Mouse (Mus musculus) MEL (cell line): ENCODE results near the gene Dnttip2. TPM values are rescaled to one million over a fixed set of nuclear protein-coding genes. Genes with fewer than 3 reads are reported as not detected.

Source experiments
- DNase-seq: peaks from one replicate; pipeline ENCODE4 v3.0.0; 2011; ENCODE audit warnings: low read depth, low spot score
- H3K27ac ChIP-seq: 2 replicates; pipeline ENCODE4 v1.5.1; 2012; ENCODE audit warnings: low read depth, mild to moderate bottlenecking, control low read depth, low read length, moderate library complexity; ENCODE audit not compliant: control insufficient read depth
- H3K27me3 ChIP-seq, 2 experiments: fragments of 150-350 bp in 1 of 2; sonication (generic) in 1 of 2; 2 replicates each; pipeline ENCODE4 v1.6.1; 2012; ENCODE audit warnings: low read length in 2 of 2, mild to moderate bottlenecking in 2 of 2, improper control_type of control experiment in 1 of 2, moderate library complexity in 1 of 2; ENCODE audit not compliant: insufficient read depth in 2 of 2, control insufficient read depth in 1 of 2
- H3K36me3 ChIP-seq, 2 experiments: 2 replicates each; pipeline ENCODE4 v1.6.1; 2012 to 2014; ENCODE audit warnings: low read length in 2 of 2, improper control_type of control experiment in 1 of 2, inconsistent platforms in 1 of 2, mild to moderate bottlenecking in 1 of 2; ENCODE audit not compliant: insufficient read depth in 2 of 2, control insufficient read depth in 1 of 2
- H3K4me1 ChIP-seq, 2 experiments: fragments of 150-350 bp in 1 of 2; sonication (generic) in 1 of 2; 2 replicates each; pipeline ENCODE4 v1.6.1; 2012; ENCODE audit warnings: low read length in 2 of 2, improper control_type of control experiment in 1 of 2, mild to moderate bottlenecking in 1 of 2; ENCODE audit not compliant: insufficient read depth in 2 of 2, control insufficient read depth in 1 of 2
- H3K4me3 ChIP-seq, 2 experiments: fragments of 150-350 bp in 1 of 2; sonication (generic) in 1 of 2; 2 replicates each; pipeline ENCODE4 v1.5.1; 2012; ENCODE audit warnings: low read depth in 2 of 2, low read length in 2 of 2, mild to moderate bottlenecking in 2 of 2, moderate library complexity in 2 of 2, control low read depth in 1 of 2, improper control_type of control experiment in 1 of 2; ENCODE audit not compliant: control insufficient read depth in 1 of 2, insufficient read depth in 1 of 2
- H3K79me2 ChIP-seq: 2 replicates; pipeline ENCODE4 v1.6.1; 2012; ENCODE audit warnings: mild to moderate bottlenecking, low read length, moderate library complexity; ENCODE audit not compliant: control insufficient read depth, poor library complexity, insufficient read depth
- H3K9ac ChIP-seq: 2 replicates; pipeline ENCODE4 v1.6.1; 2012; ENCODE audit warnings: low read depth, mild to moderate bottlenecking, control low read depth, low read length, moderate library complexity; ENCODE audit not compliant: control insufficient read depth, poor library complexity, severe bottlenecking
- H3K9me3 ChIP-seq: fragments of 150-350 bp; sonication (generic); replicated peaks from 2 replicates; pipeline ENCODE4 v1.6.1; 2012; ENCODE audit warnings: mild to moderate bottlenecking, low read length, improper control_type of control experiment, moderate library complexity; ENCODE audit not compliant: insufficient read depth
- BHLHE40 ChIP-seq: IDR thresholded peaks from 2 replicates; pipeline ENCODE4 v1.6.1; 2012; ENCODE audit warnings: low read depth, mild to moderate bottlenecking, inconsistent platforms, low read length, improper control_type of control experiment, borderline replicate concordance
- CHD1 ChIP-seq: IDR thresholded peaks from 2 replicates; pipeline ENCODE4 v1.6.1; 2012; ENCODE audit warnings: low read depth, mild to moderate bottlenecking, inconsistent platforms, low read length, improper control_type of control experiment
- CHD2 ChIP-seq: IDR thresholded peaks from 2 replicates; pipeline ENCODE4 v1.6.1; 2011; ENCODE audit warnings: low read length, improper control_type of control experiment
- CTCF ChIP-seq, 3 experiments: IDR thresholded peaks in 2 of 3; conservative IDR thresholded peaks in 1 of 3; 2 replicates each; pipeline ENCODE4 v1.5.1; 2011 to 2012; ENCODE audit warnings: low read length in 3 of 3, low read depth in 2 of 3, mild to moderate bottlenecking in 2 of 3, improper control_type of control experiment in 1 of 3, inconsistent platforms in 1 of 3, mixed read lengths in 1 of 3, moderate library complexity in 1 of 3; ENCODE audit not compliant: control insufficient read depth in 1 of 3, insufficient read depth in 1 of 3, poor library complexity in 1 of 3, severe bottlenecking in 1 of 3
- ELF1 ChIP-seq: IDR thresholded peaks from 2 replicates; pipeline ENCODE4 v1.6.1; 2014; ENCODE audit warnings: low read depth, mild to moderate bottlenecking, inconsistent platforms, low read length, improper control_type of control experiment, moderate library complexity
- EP300 ChIP-seq, 2 experiments: IDR thresholded peaks; 2 replicates each; pipeline ENCODE4 v1.6.1; 2011; ENCODE audit warnings: improper control_type of control experiment in 2 of 2, low read length in 2 of 2, low read depth in 1 of 2, mild to moderate bottlenecking in 1 of 2
- ETS1 ChIP-seq: IDR thresholded peaks from 2 replicates; pipeline ENCODE4 v1.6.1; 2012; ENCODE audit warnings: low read depth, mild to moderate bottlenecking, inconsistent platforms, low read length, improper control_type of control experiment, moderate library complexity
- GABPA ChIP-seq: IDR thresholded peaks from 2 replicates; pipeline ENCODE4 v1.6.1; 2012; ENCODE audit warnings: low read depth, mild to moderate bottlenecking, inconsistent platforms, low read length, improper control_type of control experiment, moderate library complexity
- HCFC1 ChIP-seq: IDR thresholded peaks from 2 replicates; pipeline ENCODE4 v1.6.1; 2012; ENCODE audit warnings: low read depth, mild to moderate bottlenecking, inconsistent platforms, low read length, improper control_type of control experiment, moderate library complexity
- JUND ChIP-seq: IDR thresholded peaks from 2 replicates; pipeline ENCODE4 v1.6.1; 2011; ENCODE audit warnings: low read depth, mild to moderate bottlenecking, improper control_type of control experiment, low read length
- KAT2A ChIP-seq: conservative IDR thresholded peaks from 2 replicates; pipeline ENCODE4 v1.6.1; 2012; ENCODE audit warnings: low read depth, low read length, improper control_type of control experiment, inconsistent platforms
- MAFK ChIP-seq: IDR thresholded peaks from 2 replicates; pipeline ENCODE4 v1.6.1; 2011; ENCODE audit warnings: low read depth, mild to moderate bottlenecking, low read length, improper control_type of control experiment, borderline replicate concordance
- MAX ChIP-seq: IDR thresholded peaks from 2 replicates; pipeline ENCODE4 v1.6.1; 2011; ENCODE audit warnings: low read length, improper control_type of control experiment
- MAZ ChIP-seq: IDR thresholded peaks from 2 replicates; pipeline ENCODE4 v1.6.1; 2012; ENCODE audit warnings: low read depth, mild to moderate bottlenecking, inconsistent platforms, low read length, improper control_type of control experiment
- MEF2A ChIP-seq: IDR thresholded peaks from 2 replicates; pipeline ENCODE4 v1.6.1; 2014; ENCODE audit warnings: low read depth, mild to moderate bottlenecking, inconsistent platforms, low read length, improper control_type of control experiment; ENCODE audit not compliant: poor library complexity, insufficient replicate concordance, severe bottlenecking; ENCODE audit errors: extremely low read depth
- MXI1 ChIP-seq: IDR thresholded peaks from 2 replicates; pipeline ENCODE4 v1.6.1; 2011; ENCODE audit warnings: mild to moderate bottlenecking, low read depth, low read length, improper control_type of control experiment
- MYB ChIP-seq: IDR thresholded peaks from 2 replicates; pipeline ENCODE4 v1.6.1; 2011; ENCODE audit warnings: mild to moderate bottlenecking, low read depth, low read length, improper control_type of control experiment
- MYC ChIP-seq: IDR thresholded peaks from 2 replicates; pipeline ENCODE4 v1.6.1; 2011; ENCODE audit warnings: low read depth, mild to moderate bottlenecking, low read length, improper control_type of control experiment, moderate library complexity
- NELFE ChIP-seq: IDR thresholded peaks from 2 replicates; pipeline ENCODE4 v1.6.1; 2011; ENCODE audit warnings: low read depth, low read length, improper control_type of control experiment
- NRF1 ChIP-seq: IDR thresholded peaks from 2 replicates; pipeline ENCODE4 v1.6.1; 2014; ENCODE audit warnings: low read depth, mild to moderate bottlenecking, inconsistent platforms, low read length, improper control_type of control experiment, moderate library complexity; ENCODE audit not compliant: poor library complexity, insufficient read depth, severe bottlenecking
- POLR2A ChIP-seq, 2 experiments: IDR thresholded peaks; 2 replicates each; pipeline ENCODE4 v1.6.1; 2011 to 2012; ENCODE audit warnings: low read length in 2 of 2, mild to moderate bottlenecking in 2 of 2, control low read depth in 1 of 2, improper control_type of control experiment in 1 of 2, low read depth in 1 of 2, moderate library complexity in 1 of 2; ENCODE audit not compliant: control insufficient read depth in 1 of 2, insufficient read depth in 1 of 2, poor library complexity in 1 of 2
- POLR2AphosphoS2 ChIP-seq: IDR thresholded peaks from 2 replicates; pipeline ENCODE4 v1.6.1; 2011; ENCODE audit warnings: low read length, improper control_type of control experiment
- POLR2AphosphoS5 ChIP-seq: IDR thresholded peaks from 2 replicates; pipeline ENCODE4 v1.6.1; 2012; ENCODE audit warnings: low read depth, borderline replicate concordance, mild to moderate bottlenecking, inconsistent platforms, low read length, moderate library complexity, mixed read lengths
- RAD21 ChIP-seq: IDR thresholded peaks from 2 replicates; pipeline ENCODE4 v1.6.1; 2011; ENCODE audit warnings: mild to moderate bottlenecking, low read depth, low read length, improper control_type of control experiment
- RCOR1 ChIP-seq: IDR thresholded peaks from 2 replicates; pipeline ENCODE4 v1.6.1; 2012; ENCODE audit warnings: low read depth, mild to moderate bottlenecking, inconsistent platforms, low read length, improper control_type of control experiment
- SIN3A ChIP-seq: IDR thresholded peaks from 2 replicates; pipeline ENCODE4 v1.6.1; 2012; ENCODE audit warnings: low read length, improper control_type of control experiment, inconsistent platforms
- SMC3 ChIP-seq: IDR thresholded peaks from 2 replicates; pipeline ENCODE4 v1.6.1; 2011; ENCODE audit warnings: low read depth, low read length, improper control_type of control experiment
- TAL1 ChIP-seq: IDR thresholded peaks from 2 replicates; pipeline ENCODE4 v1.6.1; 2012; ENCODE audit warnings: mild to moderate bottlenecking, inconsistent platforms, low read length, moderate library complexity, mixed read lengths
- TBP ChIP-seq: IDR thresholded peaks from 2 replicates; pipeline ENCODE4 v1.8.0; 2011; ENCODE audit warnings: low read depth, low read length, improper control_type of control experiment
- TCF12 ChIP-seq: IDR thresholded peaks from 2 replicates; pipeline ENCODE4 v1.6.1; 2014; ENCODE audit warnings: low read depth, mild to moderate bottlenecking, inconsistent platforms, low read length, improper control_type of control experiment, moderate library complexity
- UBTF ChIP-seq: IDR thresholded peaks from 2 replicates; pipeline ENCODE4 v1.6.1; 2012; ENCODE audit warnings: low read depth, mild to moderate bottlenecking, inconsistent platforms, low read length, improper control_type of control experiment, moderate library complexity, borderline replicate concordance; ENCODE audit not compliant: insufficient read depth
- USF1 ChIP-seq: IDR thresholded peaks from 2 replicates; pipeline ENCODE4 v1.6.1; 2014; ENCODE audit warnings: low read depth, mild to moderate bottlenecking, inconsistent platforms, low read length, improper control_type of control experiment, moderate library complexity
- ZC3H11A ChIP-seq: IDR thresholded peaks from 2 replicates; pipeline ENCODE4 v1.6.1; 2012; ENCODE audit warnings: low read depth, mild to moderate bottlenecking, inconsistent platforms, low read length, improper control_type of control experiment
- ZKSCAN1 ChIP-seq: IDR thresholded peaks from 2 replicates; pipeline ENCODE4 v1.6.1; 2012; ENCODE audit warnings: low read depth, mild to moderate bottlenecking, inconsistent platforms, low read length, improper control_type of control experiment, moderate library complexity
- ZMIZ1 ChIP-seq: IDR thresholded peaks from 2 replicates; pipeline ENCODE4 v1.6.1; 2012; ENCODE audit warnings: low read depth, mild to moderate bottlenecking, inconsistent platforms, low read length, improper control_type of control experiment, moderate library complexity
- ZNF384 ChIP-seq: IDR thresholded peaks from 2 replicates; pipeline ENCODE4 v1.6.1; 2012; ENCODE audit warnings: low read depth, mild to moderate bottlenecking, inconsistent platforms, low read length, improper control_type of control experiment
- polyA plus RNA-seq, 2 experiments: library from polyadenylated mRNA; stranded (reverse) in 1 of 2; unstranded in 1 of 2; fragments of >175 nt in 1 of 2; fragments of >200 nt in 1 of 2; gene quantifications; 2 replicates each; pipeline versions ENCODE4 v1.2.1 to v1.2.4; 2012; ENCODE audit warnings: low replicate concordance in 2 of 2, low read depth in 1 of 2; ENCODE audit not compliant: insufficient read length in 2 of 2, insufficient read depth in 1 of 2, missing spikeins in 1 of 2
- total RNA-seq: library from RNA; depleted of rRNA; stranded (reverse); fragments of 300-350 nt; gene quantifications from 2 replicates; pipeline ENCODE4 v1.2.3, GENCODE M21; 2012

Gene Dnttip2
- total and polyA plus RNA-seq, 3 experiments, result 84.4 to 90.5 TPM; not detected in 1

GRCm38 (mm10) chr3:122245215-122245877, 28.8 kb upstream of the Dnttip2 start, which contains the start of gene Gclm:
TSS of gene Gclm (plus strand) at chr3:122245557.
- Histone ChIP-seq H3K27me3 (no peaks in the 10 kb centered on the region), H3K27ac (peak within 1 kb of the TSS; percentile 71), H3K4me3 (peak within 1 kb of the TSS; percentile 79 to 99), H3K9ac (peak within 1 kb of the TSS; percentile 89), H3K4me1 (peaks cover 12 to 21% of the 10 kb centered on the region in 2 experiments), H3K79me2 (peaks cover 42% of the 10 kb centered on the region), H3K9me3 (no peaks in the 10 kb centered on the region), H3K36me3 (peaks cover 6 to 34% of the 10 kb centered on the region in 2 experiments)
- peak; percentile 95 for DNase-seq
- TF ChIP-seq NRF1 (0 out of 2 replicates have a peak, but pooled peaks have one; percentile 4), BHLHE40 (no peak), NELFE (peak; percentile 76), USF1 (no peak), MYC (no peak), TAL1 (no peak), TBP (0 out of 2 replicates have a peak, but pooled peaks have one; percentile 58), POLR2AphosphoS2 (peak; percentile 66; the same call in 1 of the 2 replicates), ZC3H11A (no peak), MAX (no peak), ZKSCAN1 (no peak), ETS1 (peak; percentile 80), ZNF384 (no peak), KAT2A (no peak; the same call in 1 of the 2 replicates), SMC3 (no peak), MYB (peak; percentile 83), MEF2A (no peak), JUND (no peak), POLR2AphosphoS5 (no peak), RAD21 (no peak), POLR2A (IDR thresholded peaks at IDR 0.05; ENCODE audit: control insufficient read depth in 1 of 2, insufficient read depth in 1 of 2, low read depth in 1 of 2, low read length in 2 of 2, poor library complexity in 1 of 2) (peak in 1 of 2 experiments; percentile 78; a peak in 2 of 4 replicates), CHD2 (no peak), EP300 (IDR thresholded peaks at IDR 0.05; ENCODE audit: low read depth in 1 of 2, low read length in 2 of 2) (peak; percentile 48 to 81; a peak in 3 of 4 replicates), HCFC1 (0 out of 2 replicates have a peak, but pooled peaks have one; percentile 38), CHD1 (no peak), ZMIZ1 (peak; percentile 70), RCOR1 (no peak), MXI1 (peak; percentile 73; the same call in 1 of the 2 replicates), GABPA (peak; percentile 96), MAZ (peak; percentile 19; the same call in 1 of the 2 replicates), UBTF (no peak; the same call in 1 of the 2 replicates), CTCF (IDR thresholded peaks at IDR 0.05 in 2 of 3, conservative IDR thresholded peaks at IDR 0.05 in 1 of 3; ENCODE audit: control insufficient read depth in 1 of 3, insufficient read depth in 1 of 3, low read depth in 2 of 3, low read length in 3 of 3, poor library complexity in 1 of 3, severe bottlenecking in 1 of 3) (peak in 2 of 3 experiments; percentile 65 to 85; a peak in 5 of 6 replicates), TCF12 (peak; percentile 55), ELF1 (peak; percentile 30; the same call in 1 of the 2 replicates), SIN3A (peak; percentile 68), MAFK (peak; percentile 84)
